Mouse (Mus musculus): ENCODE data around the gene Ric8a.

- TF ChIP-seq RCOR1 (IDR thresholded peaks at IDR 0.05; ENCODE audit: low read depth, low read length) (no peak), POLR2A (IDR thresholded peaks at IDR 0.05; ENCODE audit: control insufficient read depth in 1 of 2, insufficient read depth in 1 of 2, low read depth in 1 of 2, low read length in 2 of 2, poor library complexity in 1 of 2) (no peak), ZMIZ1 (IDR thresholded peaks at IDR 0.05; ENCODE audit: low read depth, low read length) (no peak), CTCF (IDR thresholded peaks at IDR 0.05 in 2 of 3, conservative IDR thresholded peaks at IDR 0.05 in 1 of 3; ENCODE audit: control insufficient read depth in 1 of 3, insufficient read depth in 1 of 3, low read depth in 2 of 3, low read length in 3 of 3, poor library complexity in 1 of 3, severe bottlenecking in 1 of 3) (no peak), ZNF384 (IDR thresholded peaks at IDR 0.05; ENCODE audit: low read depth, low read length) (no peak), GATA1 (IDR thresholded peaks at IDR 0.05; ENCODE audit: low read depth, low read length) (no peak), MAFK (IDR thresholded peaks at IDR 0.05; ENCODE audit: borderline replicate concordance, low read depth, low read length) (no peak)
Measured at GRCm38 (mm10) chr7:140831447-140831846, 25.3 kb upstream of the Ric8a start.
